Mouse (Mus musculus) midbrain, embryonic 11.5 days (tissue): ENCODE results near the gene Ap5z1. TPM values are rescaled to one million over a fixed set of nuclear protein-coding genes. Genes with fewer than 3 reads are reported as not detected.
A peak's percentile ranks its signal among the peaks of the same experiment; 100 is the strongest.

Experiments
- ATAC-seq: fragments of 200-750 bp; cut with Nextera tagmentation; 2 replicates; pipeline ENCODE4 v1.8.0; 2017; ENCODE audit warnings: moderate TSS enrichment, moderate library complexity; ENCODE audit not compliant: low FRiP score
- DNase-seq: peaks from one replicate; pipeline ENCODE4 v3.0.0; 2015; ENCODE audit warnings: low spot score; ENCODE audit errors: missing footprints
- H3K27ac ChIP-seq: fragments of 300-500 bp; sonication (generic); 2 replicates; pipeline ENCODE4 v1.5.1; 2014; ENCODE audit warnings: low read depth, low read length
- H3K27me3 ChIP-seq: fragments of 300-500 bp; sonication (generic); 2 replicates; pipeline ENCODE4 v1.6.1; 2014; ENCODE audit warnings: mild to moderate bottlenecking, low read length, moderate library complexity, mixed read lengths; ENCODE audit not compliant: control insufficient read depth, insufficient read depth
- H3K36me3 ChIP-seq: fragments of 300-500 bp; sonication (generic); 2 replicates; pipeline ENCODE4 v1.6.1; 2014; ENCODE audit warnings: mild to moderate bottlenecking, low read length, moderate library complexity, mixed read lengths; ENCODE audit not compliant: control insufficient read depth, insufficient read depth
- H3K4me1 ChIP-seq: fragments of 300-500 bp; sonication (generic); 2 replicates; pipeline ENCODE4 v1.6.1; 2014; ENCODE audit warnings: low read length; ENCODE audit not compliant: control insufficient read depth, insufficient read depth
- H3K4me2 ChIP-seq: fragments of 300-500 bp; sonication (generic); 2 replicates; pipeline ENCODE4 v1.6.1; 2014; ENCODE audit warnings: mild to moderate bottlenecking, moderate library complexity
- H3K4me3 ChIP-seq: fragments of 300-500 bp; sonication (generic); 2 replicates; pipeline ENCODE4 v1.5.1; 2014; ENCODE audit warnings: low read depth, low read length
- H3K9ac ChIP-seq: fragments of 300-500 bp; sonication (generic); 2 replicates; pipeline ENCODE4 v1.6.1; 2014; ENCODE audit warnings: low read length
- H3K9me3 ChIP-seq: fragments of 300-500 bp; sonication (generic); 2 replicates; pipeline ENCODE4 v1.6.1; 2016; ENCODE audit warnings: low read length; ENCODE audit not compliant: control insufficient read depth
- WGBS: fragments of 180-500 bp; shearing (Covaris S2); extraction: QIAGEN DNeasy Blood & Tissue Kit; methylation state at CpG from one replicate; pipeline ENCODE4 v1.1.7; 2014; 5-methylcytosine and 5-hydroxymethylcytosine counted together
- polyA plus RNA-seq: library from polyadenylated mRNA; unstranded; fragments of >200 nt; fragmentation: Nextera tagmentation; extraction: Ambion mirVana; gene quantifications from 2 replicates; pipeline ENCODE4 v1.2.1, GENCODE M21; 2014

Ap5z1 gene
- polyA plus RNA-seq, 1 experiment from 2014 or later, result 10.5 TPM

GRCm38 (mm10) chr5:142434052-142434451 lies 29.7 kb upstream of the Ap5z1 start:
- Histone ChIP-seq H3K4me3 (no peak overlapping the region), H3K9me3 (no peaks in the 10 kb centered on the region), H3K36me3 (peaks cover 9% of the 10 kb centered on the region), H3K27me3 (no peaks in the 10 kb centered on the region), H3K4me1 (peaks cover 2% of the 10 kb centered on the region; the same call in 1 of the 2 replicates), H3K9ac (no peak overlapping the region), H3K27ac (no peak overlapping the region), H3K4me2 (no peak overlapping the region)
- no peak for ATAC-seq
- 90% methylated on average over 5 of the region's 5 CpGs for WGBS
- no peak for DNase-seq

DNA sequence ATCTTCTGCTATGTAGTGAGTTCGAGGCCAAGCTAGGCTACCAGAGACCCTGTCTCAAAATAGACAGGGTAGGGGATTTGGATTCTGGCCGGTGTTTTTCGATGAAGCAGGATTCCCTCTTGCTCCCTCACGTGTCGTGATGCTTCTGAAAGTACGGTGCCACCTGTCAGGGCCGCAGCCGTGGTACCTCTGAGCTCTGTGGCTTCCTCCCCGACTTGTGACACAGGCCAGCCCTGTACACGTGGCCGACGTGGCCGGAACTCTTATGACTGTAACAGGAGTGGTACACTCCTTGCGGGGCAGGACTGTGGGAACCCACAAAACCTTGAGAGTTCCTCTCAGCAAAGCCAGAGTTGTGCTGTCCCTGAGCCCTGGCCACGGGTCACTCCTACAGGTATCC lies 28.0 kb upstream of the Ap5z1 start:
- no peak overlapping the region for H3K4me3 ChIP-seq
- no peak overlapping the region for H3K4me2 ChIP-seq
- ATAC-seq (no peak), DNase-seq (no peak)
- H3K9ac ChIP-seq, result no peak overlapping the region
- peaks cover 16% of the 10 kb centered on the region for H3K4me1 ChIP-seq
- no peaks in the 10 kb centered on the region for H3K9me3 ChIP-seq
- WGBS, result 94% methylated on average over 15 of the region's 15 CpGs
- H3K36me3 ChIP-seq, result peaks cover 9% of the 10 kb centered on the region
- H3K27me3 ChIP-seq, result no peaks in the 10 kb centered on the region
- no peak overlapping the region for H3K27ac ChIP-seq

GRCm38 (mm10) chr5:142438380-142438938 lies 25.3 kb upstream of the Ap5z1 start:
- Histone ChIP-seq H3K4me1 (peaks cover 35% of the 10 kb centered on the region), H3K4me3 (no peak overlapping the region), H3K27ac (no peak overlapping the region), H3K36me3 (peaks cover 9% of the 10 kb centered on the region), H3K9ac (no peak overlapping the region), H3K4me2 (no peak overlapping the region), H3K27me3 (no peaks in the 10 kb centered on the region), H3K9me3 (no peaks in the 10 kb centered on the region)
- 88% methylated on average over 16 of the region's 16 CpGs for WGBS
- no peak for ATAC-seq
- DNase-seq, result no peak

- Histone ChIP-seq H3K27ac (peak overlapping the region; percentile 79), H3K4me3 (peak overlapping the region; percentile 25), H3K4me1 (peaks cover 37% of the 10 kb centered on the region), H3K4me2 (peak overlapping the region; percentile 48), H3K36me3 (peaks cover 7% of the 10 kb centered on the region), H3K9ac (peak overlapping the region; percentile 30; the same call in 1 of the 2 replicates), H3K9me3 (no peaks in the 10 kb centered on the region), H3K27me3 (no peaks in the 10 kb centered on the region)
- 2% methylated on average over 12 of the region's 12 CpGs for WGBS
- ATAC-seq (peak; percentile 79), DNase-seq (peak; percentile 95)
These were observed 23.8 kb upstream of the Ap5z1 start for GRCm38 (mm10) chr5:142439911-142440432.

DNA sequence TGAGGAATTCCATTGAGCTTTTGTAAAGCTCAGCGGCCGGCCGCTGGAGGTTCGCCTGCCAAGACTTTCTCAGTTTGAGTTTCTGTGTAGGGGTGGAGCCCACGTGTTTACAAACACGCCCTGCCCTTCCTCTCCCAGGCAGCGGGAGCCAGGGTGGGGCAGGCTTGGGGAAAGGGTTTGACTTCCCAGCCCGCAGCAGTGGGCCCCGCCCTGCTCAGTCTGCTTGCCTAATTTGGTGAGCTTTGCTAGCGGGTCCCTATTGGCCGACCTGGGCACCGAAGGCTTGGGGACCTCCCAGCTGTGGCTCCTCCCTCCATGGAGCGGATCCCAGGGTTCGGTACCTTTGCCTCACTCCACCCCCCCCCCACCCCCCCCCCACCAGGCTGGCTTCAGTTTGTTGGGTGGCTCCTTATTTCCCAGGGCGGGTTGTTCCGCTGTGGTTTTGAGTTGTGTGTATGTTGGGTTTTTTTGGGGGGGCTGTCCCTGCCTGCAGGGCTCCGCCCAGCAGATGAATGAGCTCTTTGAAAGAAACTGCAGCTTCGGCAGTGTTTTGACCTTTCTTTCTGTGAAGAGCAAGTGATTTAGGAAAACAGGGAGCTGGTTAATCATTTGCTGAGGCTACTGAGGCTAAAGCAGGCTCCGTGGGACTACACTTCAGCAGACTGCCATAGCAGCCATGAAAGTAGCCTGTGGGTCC lies 23.1 kb upstream of the Ap5z1 start:
- ATAC-seq (peak; percentile 93), DNase-seq (peak; percentile 96)
- H3K36me3 ChIP-seq, result peaks cover 7% of the 10 kb centered on the region
- H3K4me1 ChIP-seq, result peaks cover 42% of the 10 kb centered on the region
- H3K4me2 ChIP-seq, result peak overlapping the region; percentile 48
- peak overlapping the region; percentile 79 for H3K27ac ChIP-seq
- WGBS, result under 1% methylated on average over 19 of the region's 19 CpGs
- no peaks in the 10 kb centered on the region for H3K9me3 ChIP-seq
- H3K4me3 ChIP-seq, result peak overlapping the region; percentile 25
- peak overlapping the region; percentile 49 for H3K9ac ChIP-seq
- no peaks in the 10 kb centered on the region for H3K27me3 ChIP-seq

GRCm38 (mm10) chr5:142441332-142442044 lies 22.3 kb upstream of the Ap5z1 start:
- peak overlapping the region; percentile 48 for H3K4me2 ChIP-seq
- H3K36me3 ChIP-seq, result no peaks in the 10 kb centered on the region; the same call in 1 of the 2 replicates
- H3K4me3 ChIP-seq, result peak overlapping the region; percentile 25
- peaks cover 47% of the 10 kb centered on the region for H3K4me1 ChIP-seq
- H3K27me3 ChIP-seq, result no peaks in the 10 kb centered on the region
- 66% methylated on average over 22 of the region's 22 CpGs for WGBS
- no peaks in the 10 kb centered on the region for H3K9me3 ChIP-seq
- no peak for DNase-seq
- H3K9ac ChIP-seq, result peak overlapping the region; percentile 49
- no peak for ATAC-seq
- H3K27ac ChIP-seq, result peak overlapping the region; percentile 79

DNA sequence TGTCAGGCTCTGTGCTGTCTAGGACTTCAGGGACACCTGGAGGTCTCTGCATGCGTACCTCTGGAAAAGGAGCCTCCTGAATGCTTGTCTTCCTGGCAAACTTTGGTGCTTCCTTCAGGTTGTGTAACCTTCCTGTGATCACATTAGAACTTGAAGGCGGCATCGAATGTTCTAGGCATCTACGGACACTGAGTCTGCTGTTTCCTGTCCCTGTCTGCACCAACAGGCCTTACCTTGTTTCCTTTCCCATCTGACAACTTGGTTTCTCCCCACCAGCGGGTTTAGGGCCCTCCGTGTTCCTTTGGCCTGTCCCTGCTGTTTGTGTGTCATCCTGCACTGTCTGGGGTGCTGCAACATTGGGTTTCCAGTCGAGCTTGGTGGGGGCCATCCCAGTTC lies 21.7 kb upstream of the Ap5z1 start:
- no peak for ATAC-seq
- no peaks in the 10 kb centered on the region for H3K9me3 ChIP-seq
- no peak for DNase-seq
- no peaks in the 10 kb centered on the region for H3K27me3 ChIP-seq
- 84% methylated on average over 7 of the region's 7 CpGs for WGBS
- no peak overlapping the region for H3K9ac ChIP-seq
- H3K36me3 ChIP-seq, result no peaks in the 10 kb centered on the region; the same call in 1 of the 2 replicates
- peaks cover 47% of the 10 kb centered on the region for H3K4me1 ChIP-seq
- H3K4me2 ChIP-seq, result no peak overlapping the region
- H3K27ac ChIP-seq, result no peak overlapping the region
- H3K4me3 ChIP-seq, result no peak overlapping the region

DNA sequence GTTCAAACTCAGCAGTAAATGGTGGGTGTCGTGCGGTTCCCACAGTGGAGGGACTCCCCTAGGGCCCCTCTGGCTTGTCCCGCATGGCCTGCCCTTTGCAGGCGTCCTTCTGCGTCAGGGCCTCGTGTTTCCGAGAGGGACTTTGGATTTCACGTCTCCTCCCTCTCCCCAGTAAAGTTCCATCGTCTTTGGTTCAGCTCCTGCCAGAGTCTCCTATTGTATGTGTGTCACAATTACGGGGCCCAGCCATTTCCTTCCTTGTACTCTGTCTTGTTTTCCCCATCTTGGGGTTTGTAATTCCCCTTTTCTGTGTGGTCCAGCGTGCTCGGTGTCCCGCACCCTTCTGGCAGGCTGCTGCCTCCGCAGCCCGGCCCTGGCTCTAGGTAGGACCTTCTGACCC lies 20.2 kb upstream of the Ap5z1 start:
- 66% methylated on average over 15 of the region's 15 CpGs for WGBS
- Histone ChIP-seq H3K27me3 (no peaks in the 10 kb centered on the region), H3K4me3 (no peak overlapping the region), H3K9me3 (no peaks in the 10 kb centered on the region), H3K27ac (no peak overlapping the region), H3K4me1 (peaks cover 49% of the 10 kb centered on the region), H3K9ac (no peak overlapping the region), H3K4me2 (no peak overlapping the region), H3K36me3 (no peaks in the 10 kb centered on the region; the same call in 1 of the 2 replicates)
- ATAC-seq (no peak), DNase-seq (no peak)

GRCm38 (mm10) chr5:142443994-142444393 lies 19.8 kb upstream of the Ap5z1 start:
- no peaks in the 10 kb centered on the region for H3K9me3 ChIP-seq
- H3K4me1 ChIP-seq, result peaks cover 49% of the 10 kb centered on the region
- no peak overlapping the region for H3K4me3 ChIP-seq
- H3K9ac ChIP-seq, result no peak overlapping the region
- H3K27me3 ChIP-seq, result no peaks in the 10 kb centered on the region
- WGBS, result 74% methylated on average over 14 of the region's 14 CpGs
- no peak overlapping the region for H3K4me2 ChIP-seq
- H3K36me3 ChIP-seq, result no peaks in the 10 kb centered on the region
- ATAC-seq (no peak), DNase-seq (no peak)
- H3K27ac ChIP-seq, result no peak overlapping the region
